Mouse (Mus musculus): Measurements from ENCODE around the gene Samm50. TPM values are rescaled to one million over a fixed set of nuclear protein-coding genes. Genes with fewer than 3 reads are reported as not detected.

Samm50 gene
- polyA plus RNA-seq, 1 experiment from 2014 or later = 84.9 TPM

- Histone ChIP-seq H3K4me2 (ENCODE audit: low read depth) (no peak overlapping the region), H3K36me3 (ENCODE audit: control insufficient read depth, insufficient read depth, low read length) (peaks cover 23% of the 10 kb centered on the region), H3K27me3 (ENCODE audit: control insufficient read depth, insufficient read depth, low read length) (no peaks in the 10 kb centered on the region), H3K27ac (ENCODE audit: low read depth, low read length) (no peak overlapping the region), H3K9me3 (ENCODE audit: control insufficient read depth, low read length) (no peaks in the 10 kb centered on the region), H3K9ac (ENCODE audit: low read length) (no peak overlapping the region), H3K4me3 (ENCODE audit: low read depth, low read length) (no peak overlapping the region), H3K4me1 (ENCODE audit: control insufficient read depth, insufficient read depth, low read length) (no peaks in the 10 kb centered on the region)
- 97% methylated on average over 4 of the region's 4 CpGs for WGBS
- no peak for ATAC-seq (ENCODE audit: insufficient read depth, low FRiP score, low TSS enrichment)
- DNase-seq (ENCODE audit: low spot score) = no peak
These were observed 15.3 kb downstream of the Samm50 start for GRCm38 (mm10) chr15:84207327-84207726.

GRCm38 (mm10) chr15:84209517-84210412 lies 17.7 kb downstream of the Samm50 start:
- no peak overlapping the region for H3K9ac ChIP-seq (ENCODE audit: low read length)
- H3K9me3 ChIP-seq (ENCODE audit: control insufficient read depth, low read length) = no peaks in the 10 kb centered on the region
- ATAC-seq (ENCODE audit: insufficient read depth, low FRiP score, low TSS enrichment) (no peak), DNase-seq (ENCODE audit: low spot score) (no peak)
- no peaks in the 10 kb centered on the region for H3K27me3 ChIP-seq (ENCODE audit: control insufficient read depth, insufficient read depth, low read length)
- peaks cover 15% of the 10 kb centered on the region for H3K36me3 ChIP-seq (ENCODE audit: control insufficient read depth, insufficient read depth, low read length)
- H3K27ac ChIP-seq (ENCODE audit: low read depth, low read length) = no peak overlapping the region
- 88% methylated on average over 11 of the region's 11 CpGs for WGBS
- peaks cover 14% of the 10 kb centered on the region for H3K4me1 ChIP-seq (ENCODE audit: control insufficient read depth, insufficient read depth, low read length)
- H3K4me3 ChIP-seq (ENCODE audit: low read depth, low read length) = no peak overlapping the region
- no peak overlapping the region for H3K4me2 ChIP-seq (ENCODE audit: low read depth)

DNA sequence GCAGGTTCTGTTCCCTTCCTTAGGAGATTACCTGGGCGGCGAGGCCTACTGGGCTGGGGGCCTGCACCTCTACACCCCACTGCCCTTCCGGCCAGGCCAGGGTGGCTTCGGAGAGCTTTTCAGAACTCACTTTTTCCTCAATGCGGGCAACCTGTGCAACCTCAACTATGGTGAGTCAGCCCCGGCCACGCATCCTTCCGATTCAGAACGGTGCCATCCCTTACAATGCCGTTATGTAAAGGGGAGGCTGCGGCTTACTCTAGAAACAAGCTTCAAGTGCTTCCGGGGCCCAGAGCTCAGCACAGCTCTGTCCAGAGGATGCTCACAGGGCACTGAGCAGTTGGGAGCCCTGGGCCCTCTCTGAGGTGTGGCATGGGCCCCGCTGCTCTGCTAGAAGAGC lies 18.4 kb downstream of the Samm50 start:
- peaks cover 14% of the 10 kb centered on the region for H3K4me1 ChIP-seq (ENCODE audit: control insufficient read depth, insufficient read depth, low read length)
- DNase-seq (ENCODE audit: low spot score) (no peak), ATAC-seq (ENCODE audit: insufficient read depth, low FRiP score, low TSS enrichment) (no peak)
- no peak overlapping the region for H3K4me3 ChIP-seq (ENCODE audit: low read depth, low read length)
- no peaks in the 10 kb centered on the region for H3K27me3 ChIP-seq (ENCODE audit: control insufficient read depth, insufficient read depth, low read length)
- no peak overlapping the region for H3K9ac ChIP-seq (ENCODE audit: low read length)
- peaks cover 15% of the 10 kb centered on the region for H3K36me3 ChIP-seq (ENCODE audit: control insufficient read depth, insufficient read depth, low read length)
- H3K4me2 ChIP-seq (ENCODE audit: low read depth) = no peak overlapping the region
- 96% methylated on average over 13 of the region's 13 CpGs for WGBS
- H3K9me3 ChIP-seq (ENCODE audit: control insufficient read depth, low read length) = no peaks in the 10 kb centered on the region
- H3K27ac ChIP-seq (ENCODE audit: low read depth, low read length) = no peak overlapping the region

DNA sequence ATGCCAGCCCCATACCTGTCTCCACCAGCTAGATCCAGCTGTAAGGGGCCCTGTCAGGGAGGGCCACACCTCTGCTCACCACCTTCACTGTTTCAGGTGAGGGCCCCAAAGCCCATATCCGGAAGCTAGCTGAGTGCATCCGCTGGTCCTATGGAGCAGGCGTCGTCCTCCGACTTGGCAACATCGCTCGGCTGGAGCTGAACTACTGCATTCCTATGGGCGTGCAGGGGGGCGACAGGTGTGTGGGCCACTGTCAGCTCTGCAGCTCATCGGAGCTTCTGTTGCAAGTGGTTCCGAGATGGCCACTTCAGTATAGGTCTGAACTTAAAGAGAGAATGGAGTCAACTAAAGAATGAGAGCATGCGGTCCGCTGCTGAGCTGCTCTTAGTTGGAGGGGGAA lies 18.9 kb downstream of the Samm50 start:
- Histone ChIP-seq H3K4me3 (ENCODE audit: low read depth, low read length) (no peak overlapping the region), H3K27me3 (ENCODE audit: control insufficient read depth, insufficient read depth, low read length) (no peaks in the 10 kb centered on the region), H3K27ac (ENCODE audit: low read depth, low read length) (no peak overlapping the region), H3K36me3 (ENCODE audit: control insufficient read depth, insufficient read depth, low read length) (peaks cover 15% of the 10 kb centered on the region), H3K4me2 (ENCODE audit: low read depth) (no peak overlapping the region), H3K4me1 (ENCODE audit: control insufficient read depth, insufficient read depth, low read length) (peaks cover 14% of the 10 kb centered on the region), H3K9me3 (ENCODE audit: control insufficient read depth, low read length) (no peaks in the 10 kb centered on the region), H3K9ac (ENCODE audit: low read length) (no peak overlapping the region)
- no peak for DNase-seq (ENCODE audit: low spot score)
- ATAC-seq (ENCODE audit: insufficient read depth, low FRiP score, low TSS enrichment) = no peak
- 93% methylated on average over 13 of the region's 13 CpGs for WGBS

- H3K36me3 ChIP-seq (ENCODE audit: control insufficient read depth, insufficient read depth, low read length) = peaks cover 9% of the 10 kb centered on the region
- no peaks in the 10 kb centered on the region for H3K27me3 ChIP-seq (ENCODE audit: control insufficient read depth, insufficient read depth, low read length)
- no peaks in the 10 kb centered on the region for H3K9me3 ChIP-seq (ENCODE audit: control insufficient read depth, low read length)
- H3K27ac ChIP-seq (ENCODE audit: low read depth, low read length) = no peak overlapping the region
- H3K4me1 ChIP-seq (ENCODE audit: control insufficient read depth, insufficient read depth, low read length) = peaks cover 14% of the 10 kb centered on the region
- DNase-seq (ENCODE audit: low spot score) (no peak), ATAC-seq (ENCODE audit: insufficient read depth, low FRiP score, low TSS enrichment) (no peak)
- H3K9ac ChIP-seq (ENCODE audit: low read length) = no peak overlapping the region
- 84% methylated on average over 4 of the region's 4 CpGs for WGBS
- H3K4me2 ChIP-seq (ENCODE audit: low read depth) = no peak overlapping the region
- H3K4me3 ChIP-seq (ENCODE audit: low read depth, low read length) = no peak overlapping the region
These were observed 19.5 kb downstream of the Samm50 start for GRCm38 (mm10) chr15:84211564-84211963.

- Histone ChIP-seq H3K27me3 (ENCODE audit: control insufficient read depth, insufficient read depth, low read length) (no peaks in the 10 kb centered on the region), H3K27ac (ENCODE audit: low read depth, low read length) (no peak overlapping the region), H3K9ac (ENCODE audit: low read length) (no peak overlapping the region), H3K4me3 (ENCODE audit: low read depth, low read length) (no peak overlapping the region), H3K4me1 (ENCODE audit: control insufficient read depth, insufficient read depth, low read length) (peaks cover 14% of the 10 kb centered on the region), H3K4me2 (ENCODE audit: low read depth) (no peak overlapping the region), H3K9me3 (ENCODE audit: control insufficient read depth, low read length) (no peaks in the 10 kb centered on the region), H3K36me3 (ENCODE audit: control insufficient read depth, insufficient read depth, low read length) (peaks cover 7% of the 10 kb centered on the region)
- peak; percentile 53; the same call in 1 of the 2 replicates for ATAC-seq (ENCODE audit: insufficient read depth, low FRiP score, low TSS enrichment)
- 50% methylated on average over 6 of the region's 6 CpGs for WGBS
- peak; percentile 92 for DNase-seq (ENCODE audit: low spot score)
These were observed 20.2 kb downstream of the Samm50 start for GRCm38 (mm10) chr15:84212031-84212755.

DNA sequence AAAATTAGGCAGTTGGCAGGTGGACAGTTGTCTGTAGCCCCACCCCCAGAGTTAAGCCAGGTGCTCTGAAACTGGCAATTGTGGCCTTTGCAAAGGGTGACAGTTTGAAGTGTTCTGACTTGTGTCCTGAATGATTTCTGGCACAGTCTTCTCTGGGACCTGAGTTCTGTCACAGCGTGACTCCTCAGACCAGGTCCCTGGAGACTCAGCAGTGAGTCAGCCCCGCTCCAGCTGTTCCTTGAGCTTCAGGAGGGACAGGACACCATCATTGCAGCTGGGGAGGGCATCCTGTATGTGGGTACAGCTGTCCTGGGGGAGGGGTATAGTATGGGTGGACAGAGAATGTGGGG lies 20.7 kb downstream of the Samm50 start:
- H3K9me3 ChIP-seq (ENCODE audit: control insufficient read depth, low read length) = no peaks in the 10 kb centered on the region
- ATAC-seq (ENCODE audit: insufficient read depth, low FRiP score, low TSS enrichment) (no peak), DNase-seq (ENCODE audit: low spot score) (no peak)
- H3K9ac ChIP-seq (ENCODE audit: low read length) = no peak overlapping the region
- H3K4me2 ChIP-seq (ENCODE audit: low read depth) = no peak overlapping the region
- H3K27ac ChIP-seq (ENCODE audit: low read depth, low read length) = no peak overlapping the region
- H3K4me1 ChIP-seq (ENCODE audit: control insufficient read depth, insufficient read depth, low read length) = peaks cover 14% of the 10 kb centered on the region
- no peak overlapping the region for H3K4me3 ChIP-seq (ENCODE audit: low read depth, low read length)
- 86% methylated on average over 2 of the region's 2 CpGs for WGBS
- peaks cover 7% of the 10 kb centered on the region for H3K36me3 ChIP-seq (ENCODE audit: control insufficient read depth, insufficient read depth, low read length)
- no peaks in the 10 kb centered on the region for H3K27me3 ChIP-seq (ENCODE audit: control insufficient read depth, insufficient read depth, low read length)

DNA sequence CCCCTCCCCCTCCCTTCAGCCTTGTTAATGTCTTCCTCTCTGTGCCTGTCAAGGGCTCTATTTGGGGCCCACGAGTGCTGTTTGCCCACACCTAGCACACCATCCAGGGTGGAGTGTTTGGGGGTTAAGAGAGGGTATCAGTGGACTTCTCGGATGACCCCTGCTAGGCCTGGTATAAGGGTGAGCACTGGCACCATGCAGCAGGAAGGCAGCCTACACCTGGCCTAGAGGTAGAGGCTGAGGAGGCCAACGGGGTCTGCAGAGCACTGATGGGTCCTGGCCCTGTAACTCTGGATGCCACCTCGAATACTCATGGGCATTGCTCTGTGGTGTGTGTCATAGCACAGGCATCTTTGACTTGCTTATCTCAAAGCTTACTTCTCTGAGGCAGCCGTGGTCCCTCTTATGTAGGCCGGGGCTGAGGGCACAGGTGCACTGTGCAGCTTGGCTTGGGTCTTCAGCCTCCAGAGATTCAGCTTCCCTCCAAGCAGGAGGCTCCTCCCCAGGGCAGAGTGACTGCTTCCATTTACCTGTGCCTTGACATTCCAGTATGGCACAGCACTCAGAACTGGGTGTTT lies 21.2 kb downstream of the Samm50 start:
- Histone ChIP-seq H3K4me3 (ENCODE audit: low read depth, low read length) (no peak overlapping the region), H3K27ac (ENCODE audit: low read depth, low read length) (no peak overlapping the region), H3K4me1 (ENCODE audit: control insufficient read depth, insufficient read depth, low read length) (peaks cover 19% of the 10 kb centered on the region), H3K27me3 (ENCODE audit: control insufficient read depth, insufficient read depth, low read length) (no peaks in the 10 kb centered on the region), H3K36me3 (ENCODE audit: control insufficient read depth, insufficient read depth, low read length) (peaks cover 7% of the 10 kb centered on the region), H3K4me2 (ENCODE audit: low read depth) (no peak overlapping the region), H3K9me3 (ENCODE audit: control insufficient read depth, low read length) (no peaks in the 10 kb centered on the region), H3K9ac (ENCODE audit: low read length) (no peak overlapping the region)
- WGBS = 93% methylated on average over 6 of the region's 6 CpGs
- no peak for ATAC-seq (ENCODE audit: insufficient read depth, low FRiP score, low TSS enrichment)
- DNase-seq (ENCODE audit: low spot score) = no peak
